Mouse (Mus musculus) granulocyte monocyte progenitor cell, adult 5-6 weeks (primary cell): ENCODE results near the gene Mug2. TPM values are rescaled to one million over a fixed set of nuclear protein-coding genes. Genes with fewer than 3 reads are reported as not detected.
"Not testable (repeated sequence)": the region's sequence is repeated elsewhere in the genome, so short reads cannot be mapped to it uniquely, and the experiment has no call there.

ENCODE experiments used
- ATAC-seq: replicated peaks from 2 replicates; pipeline ENCODE4 v1.8.0; 2016; ENCODE audit warnings: mild to moderate bottlenecking, moderate TSS enrichment, inconsistent platforms; ENCODE audit not compliant: poor library complexity, severe bottlenecking
- total RNA-seq, 2 experiments: library from RNA; stranded (forward) in 1 of 2; stranded (reverse) in 1 of 2; fragments of 200-712, 200-1000 nt in 1 of 2; fragments of >200 nt in 1 of 2; fragmentation: Nextera tagmentation in 1 of 2; gene quantifications; 2 replicates each; pipeline ENCODE4 v1.2.3; 2014 to 2017

Mug2 gene
- total RNA-seq (2014; fragmentation: Nextera tagmentation) (not detected in 2 replicates), total RNA-seq (2017) (not detected in 2 replicates)

DNA sequence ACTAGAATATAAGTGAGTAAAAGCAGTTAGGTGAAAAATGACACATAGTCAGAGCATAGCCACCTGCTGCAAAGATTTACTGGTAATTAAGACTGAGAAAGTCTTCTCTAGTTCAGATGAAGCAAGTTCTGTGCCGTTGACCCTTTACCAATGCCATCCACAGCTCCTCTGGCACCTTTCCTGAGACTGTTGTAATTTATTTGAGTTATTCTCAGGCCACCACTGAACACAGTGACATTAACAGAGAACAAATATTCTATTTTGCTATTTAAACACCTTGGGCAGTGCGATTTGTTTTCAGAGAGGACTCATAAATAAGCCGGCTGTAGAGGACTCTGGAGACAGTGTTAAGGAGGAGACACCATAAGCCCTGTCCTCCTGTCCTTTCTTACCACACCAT, at the start of gene Mug2:
Gene Mug2, plus strand, starts transcription at position 301 of the 400 bp plus-strand sequence.
- ATAC-seq, result not testable (repeated sequence)

DNA sequence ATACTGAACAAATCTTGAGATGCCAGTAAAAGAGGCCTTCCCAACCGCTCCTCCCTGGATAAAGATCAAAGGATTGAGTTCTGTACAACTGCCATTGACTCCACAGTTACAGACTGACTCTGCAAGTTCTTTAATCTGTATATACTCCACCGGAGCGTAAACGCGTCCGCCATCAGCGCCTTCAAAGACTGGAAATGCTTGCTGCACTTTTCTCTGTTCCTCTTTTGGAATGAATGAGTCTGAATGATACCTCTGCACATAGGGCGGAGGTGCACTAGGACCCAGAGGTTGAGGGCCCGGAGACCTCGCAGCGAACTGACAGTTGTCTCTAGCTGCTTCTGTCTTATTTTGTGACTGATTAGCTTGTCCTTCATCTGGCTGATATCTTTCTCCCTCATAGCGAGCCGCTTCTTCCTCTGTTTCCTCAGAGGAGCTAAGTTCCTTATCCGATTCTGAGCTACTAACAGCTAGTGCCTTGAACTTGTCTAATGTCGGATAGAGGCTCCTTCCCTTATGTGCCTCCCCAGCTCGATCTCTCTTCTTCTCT, 48.7 kb upstream of the Mug2 start:
- ATAC-seq, result not testable (repeated sequence)

DNA sequence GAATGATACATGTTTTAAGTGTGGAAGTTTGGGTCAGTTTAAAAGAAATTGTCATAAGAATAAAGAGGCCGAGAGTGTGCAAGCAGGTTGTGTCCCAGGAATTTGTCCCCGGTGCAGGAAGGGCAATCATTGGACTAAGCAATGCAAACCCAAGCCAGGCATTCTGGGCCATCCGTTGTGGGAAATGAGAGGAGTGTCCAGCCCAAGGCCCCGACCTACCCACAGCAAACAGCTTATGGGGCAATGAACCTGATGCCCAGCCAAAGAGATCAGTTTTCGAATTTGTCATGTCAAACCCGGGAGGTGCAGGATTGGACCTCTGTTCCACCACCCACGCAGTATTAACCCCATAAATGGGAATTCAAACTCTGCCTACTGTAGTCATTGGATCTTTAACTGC, 30.9 kb upstream of the Mug2 start:
- no peak for ATAC-seq

DNA sequence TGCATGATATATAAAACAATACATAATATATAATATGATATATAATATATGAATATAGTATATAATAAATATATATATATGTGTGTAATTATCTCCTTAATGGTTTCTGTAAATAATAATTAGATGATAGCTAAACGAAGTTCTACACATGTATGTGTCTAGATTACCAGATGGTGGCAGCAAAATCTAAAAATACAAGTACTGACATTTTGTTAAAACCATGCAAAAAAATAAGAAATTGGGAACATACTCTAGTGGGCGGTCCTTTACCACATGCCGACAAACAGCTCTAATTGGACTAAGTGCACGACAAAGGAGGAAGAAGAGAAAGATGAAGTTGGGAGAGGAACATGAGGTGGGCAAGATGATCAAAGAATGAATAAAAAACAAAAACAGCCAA, 94.3 kb downstream of the Mug2 start:
- ATAC-seq, result no peak

DNA sequence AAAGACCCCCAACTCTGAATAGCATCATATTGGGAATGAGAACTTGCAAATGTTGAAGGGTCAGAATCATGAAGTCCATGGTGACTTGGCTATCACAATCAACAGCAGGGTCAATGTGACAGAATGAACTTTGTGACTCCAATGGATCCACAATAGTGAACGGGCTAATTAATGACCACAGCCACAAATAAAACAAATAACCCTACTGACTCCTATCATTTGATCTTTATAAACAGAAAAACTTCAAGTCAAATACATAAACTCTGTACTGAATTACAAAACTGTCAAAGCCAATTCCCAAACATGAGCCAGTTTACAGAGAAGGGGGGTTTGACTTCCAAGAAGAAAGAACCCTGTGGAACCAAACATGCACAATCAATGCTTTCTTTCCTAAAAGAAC, 95.1 kb downstream of the Mug2 start:
- ATAC-seq, result no peak

DNA sequence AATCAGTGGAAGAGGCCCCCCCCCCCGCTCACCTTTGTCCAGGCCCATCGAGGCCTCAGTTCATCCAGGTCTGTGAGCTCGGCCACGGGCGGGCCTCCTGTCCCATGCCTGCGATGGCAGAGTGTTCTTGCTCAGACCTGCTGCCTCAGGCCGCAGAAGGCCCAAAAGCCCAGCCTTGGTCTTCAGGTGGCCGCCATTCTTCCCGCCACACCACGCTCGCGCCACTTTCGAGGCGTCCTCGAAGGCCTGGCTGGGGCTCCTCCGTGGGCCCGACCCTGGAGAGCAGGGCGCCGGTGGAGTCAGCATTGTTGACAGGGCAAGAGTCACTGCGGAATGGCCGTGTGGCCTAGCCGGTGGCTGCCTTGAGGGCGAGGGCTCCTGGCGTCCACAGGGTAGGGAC, 110.4 kb downstream of the Mug2 start:
- no peak for ATAC-seq

DNA sequence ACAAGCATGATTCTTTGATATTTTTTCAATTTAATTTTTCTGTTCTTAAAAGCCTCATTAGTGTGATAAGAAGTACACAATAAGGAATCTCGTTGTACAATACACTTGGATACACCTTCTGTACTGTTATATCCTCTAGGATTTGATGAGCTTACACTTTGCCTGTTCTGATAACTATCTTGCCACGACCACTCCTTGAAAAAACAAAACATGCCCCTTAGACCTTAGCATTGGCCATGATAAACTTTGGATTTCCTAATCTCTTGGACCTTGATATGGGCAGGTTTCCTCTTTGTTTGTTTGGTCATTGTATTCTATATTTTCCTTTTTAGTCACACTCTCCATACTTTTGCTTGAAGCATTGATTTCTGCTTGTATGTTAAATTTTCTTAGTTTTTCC, 123.0 kb downstream of the Mug2 start:
- ATAC-seq, result no peak

Other genes with a start within 250 kb of the Mug2 start
- not detected in 2 replicates for gene Mug1, start 168.2 kb upstream of the Mug2 start, total RNA-seq (2014; fragmentation: Nextera tagmentation)
- gene Mug1, start 168.2 kb upstream of the Mug2 start, total RNA-seq (2017), result not detected in 2 replicates